Mouse (Mus musculus): Measurements from ENCODE around the gene M1ap. TPM values are rescaled to one million over a fixed set of nuclear protein-coding genes. Genes with fewer than 3 reads are reported as not detected.

The M1ap gene
- total RNA-seq, 1 experiment = 6.8 TPM

GRCm38 (mm10) chr6:83068221-83068620 is 121.5 kb downstream of the M1ap start:
- Histone ChIP-seq H3K9me3 (ENCODE audit: control insufficient read depth, insufficient read depth, low read depth, low read length) (no peaks in the 10 kb centered on the region), H3K36me3 (ENCODE audit: control insufficient read depth, insufficient read depth, low read length, poor library complexity, severe bottlenecking) (no peaks in the 10 kb centered on the region), H3K4me3 (ENCODE audit: insufficient read depth in 1 of 2, low read depth in 1 of 2, low read length in 2 of 2, poor library complexity in 1 of 2, severe bottlenecking in 1 of 2) (peak overlapping the region in 1 of 2 experiments; percentile 43; a peak in 2 of 4 replicates), H3K4me1 (ENCODE audit: control insufficient read depth in 2 of 2, insufficient read depth in 2 of 2, low read length in 2 of 2, poor library complexity in 1 of 2) (peaks cover 0 to 3% of the 10 kb centered on the region in 2 experiments; a peak in 1 of 4 replicates), H3K27ac (ENCODE audit: insufficient read depth, low read depth, low read length, poor library complexity, severe bottlenecking) (no peak overlapping the region), H3K9ac (ENCODE audit: insufficient read depth, low read depth, low read length, poor library complexity, severe bottlenecking) (no peak overlapping the region)
- 0 out of 2 replicates have a peak, but pooled peaks have one; percentile 32 for TF ChIP-seq ZNF384 (IDR thresholded peaks at IDR 0.05; ENCODE audit: low read depth, low read length)
- TF ChIP-seq ZC3H11A (IDR thresholded peaks at IDR 0.05; ENCODE audit: borderline replicate concordance, low read depth, low read length) = no peak
- TF ChIP-seq HCFC1 (IDR thresholded peaks at IDR 0.05; ENCODE audit: borderline replicate concordance, insufficient read depth, low read length) = no peak
- in situ Hi-C loops (cut with MboI; ENCODE audit: low sequenced_read_pairs in 2 of 2, unreplicated experiment in 2 of 2) = loop anchor here (25.0 kb wide), 2 partner anchors 644 to 1519 kb away; partner anchors contain the start of genes Cyp26b1 (in 1 of the 2) and Vax2 (in 1 of the 2)
- no peak for DNase-seq (ENCODE audit: low read depth, low spot score)

GRCm38 (mm10) chr6:83068706-83069487 is 122.2 kb downstream of the M1ap start:
- in situ Hi-C loops (cut with MboI; ENCODE audit: low sequenced_read_pairs in 2 of 2, unreplicated experiment in 2 of 2) = loop anchor here (25.0 kb wide), 2 partner anchors 643 to 1518 kb away; partner anchors contain the start of genes Cyp26b1 (in 1 of the 2) and Vax2 (in 1 of the 2)
- no peak overlapping the region for H3K27ac ChIP-seq (ENCODE audit: insufficient read depth, low read depth, low read length, poor library complexity, severe bottlenecking)
- peak overlapping the region; percentile 43 to 62 for H3K4me3 ChIP-seq (ENCODE audit: insufficient read depth in 1 of 2, low read depth in 1 of 2, low read length in 2 of 2, poor library complexity in 1 of 2, severe bottlenecking in 1 of 2)
- peaks cover 0 to 3% of the 10 kb centered on the region in 2 experiments; a peak in 1 of 4 replicates for H3K4me1 ChIP-seq (ENCODE audit: control insufficient read depth in 2 of 2, insufficient read depth in 2 of 2, low read length in 2 of 2, poor library complexity in 1 of 2)
- H3K36me3 ChIP-seq (ENCODE audit: control insufficient read depth, insufficient read depth, low read length, poor library complexity, severe bottlenecking) = no peaks in the 10 kb centered on the region
- no peak for DNase-seq (ENCODE audit: low read depth, low spot score)
- H3K9ac ChIP-seq (ENCODE audit: insufficient read depth, low read depth, low read length, poor library complexity, severe bottlenecking) = no peak overlapping the region
- H3K9me3 ChIP-seq (ENCODE audit: control insufficient read depth, insufficient read depth, low read depth, low read length) = no peaks in the 10 kb centered on the region
- TF ChIP-seq HCFC1 (IDR thresholded peaks at IDR 0.05; ENCODE audit: borderline replicate concordance, insufficient read depth, low read length) (no peak), ZC3H11A (IDR thresholded peaks at IDR 0.05; ENCODE audit: borderline replicate concordance, low read depth, low read length) (no peak), ZNF384 (IDR thresholded peaks at IDR 0.05; ENCODE audit: low read depth, low read length) (no peak), CHD2 (IDR thresholded peaks at IDR 0.05; ENCODE audit: low read depth, low read length) (no peak), MAFK (IDR thresholded peaks at IDR 0.05; ENCODE audit: insufficient read depth, low read depth, low read length) (no peak)

- DNase-seq (ENCODE audit: low read depth, low spot score) = no peak
- H3K9ac ChIP-seq (ENCODE audit: insufficient read depth, low read depth, low read length, poor library complexity, severe bottlenecking) = no peak overlapping the region
- TF ChIP-seq HCFC1 (IDR thresholded peaks at IDR 0.05; ENCODE audit: borderline replicate concordance, insufficient read depth, low read length) (no peak), ZNF384 (IDR thresholded peaks at IDR 0.05; ENCODE audit: low read depth, low read length) (no peak), MAFK (IDR thresholded peaks at IDR 0.05; ENCODE audit: insufficient read depth, low read depth, low read length) (no peak), CHD2 (IDR thresholded peaks at IDR 0.05; ENCODE audit: low read depth, low read length) (no peak), ZC3H11A (IDR thresholded peaks at IDR 0.05; ENCODE audit: borderline replicate concordance, low read depth, low read length) (no peak)
- H3K27ac ChIP-seq (ENCODE audit: insufficient read depth, low read depth, low read length, poor library complexity, severe bottlenecking) = no peak overlapping the region
- no peaks in the 10 kb centered on the region for H3K36me3 ChIP-seq (ENCODE audit: control insufficient read depth, insufficient read depth, low read length, poor library complexity, severe bottlenecking)
- peaks cover 0 to 3% of the 10 kb centered on the region in 2 experiments; a peak in 1 of 4 replicates for H3K4me1 ChIP-seq (ENCODE audit: control insufficient read depth in 2 of 2, insufficient read depth in 2 of 2, low read length in 2 of 2, poor library complexity in 1 of 2)
- no peaks in the 10 kb centered on the region for H3K9me3 ChIP-seq (ENCODE audit: control insufficient read depth, insufficient read depth, low read depth, low read length)
- peak overlapping the region; percentile 47 to 62 for H3K4me3 ChIP-seq (ENCODE audit: insufficient read depth in 1 of 2, low read depth in 1 of 2, low read length in 2 of 2, poor library complexity in 1 of 2, severe bottlenecking in 1 of 2)
- in situ Hi-C loops (cut with MboI; ENCODE audit: low sequenced_read_pairs in 2 of 2, unreplicated experiment in 2 of 2) = loop anchor here (5.0 to 25.0 kb wide), 3 partner anchors 643 to 1518 kb away; partner anchors contain the start of genes Vax2 (in 2 of the 2) and Cyp26b1 (in 1 of the 2)
Measured at GRCm38 (mm10) chr6:83069488-83070246, 123.0 kb downstream of the M1ap start.

- Histone ChIP-seq H3K27ac (ENCODE audit: insufficient read depth, low read depth, low read length, poor library complexity, severe bottlenecking) (no peak within 1 kb of the TSS), H3K36me3 (ENCODE audit: control insufficient read depth, insufficient read depth, low read length, poor library complexity, severe bottlenecking) (no peaks in the 10 kb centered on the region), H3K4me1 (ENCODE audit: control insufficient read depth in 2 of 2, insufficient read depth in 2 of 2, low read length in 2 of 2, poor library complexity in 1 of 2) (peaks cover 0 to 3% of the 10 kb centered on the region in 2 experiments; a peak in 1 of 4 replicates), H3K4me3 (ENCODE audit: insufficient read depth in 1 of 2, low read depth in 1 of 2, low read length in 2 of 2, poor library complexity in 1 of 2, severe bottlenecking in 1 of 2) (peak within 1 kb of the TSS; percentile 47 to 62), H3K9me3 (ENCODE audit: control insufficient read depth, insufficient read depth, low read depth, low read length) (no peaks in the 10 kb centered on the region), H3K9ac (ENCODE audit: insufficient read depth, low read depth, low read length, poor library complexity, severe bottlenecking) (no peak within 1 kb of the TSS)
- no peak for TF ChIP-seq HCFC1 (IDR thresholded peaks at IDR 0.05; ENCODE audit: borderline replicate concordance, insufficient read depth, low read length)
- no peak for TF ChIP-seq ZC3H11A (IDR thresholded peaks at IDR 0.05; ENCODE audit: borderline replicate concordance, low read depth, low read length)
- TF ChIP-seq MAFK (IDR thresholded peaks at IDR 0.05; ENCODE audit: insufficient read depth, low read depth, low read length) = no peak
- TF ChIP-seq ZNF384 (IDR thresholded peaks at IDR 0.05; ENCODE audit: low read depth, low read length) = no peak
- no peak for TF ChIP-seq CHD2 (IDR thresholded peaks at IDR 0.05; ENCODE audit: low read depth, low read length)
- no peak for DNase-seq (ENCODE audit: low read depth, low spot score)
- in situ Hi-C loops (cut with MboI; ENCODE audit: low sequenced_read_pairs in 2 of 2, unreplicated experiment in 2 of 2) = loop anchor here (5.0 to 25.0 kb wide), 3 partner anchors 642 to 1517 kb away; partner anchors contain the start of genes Vax2 (in 2 of the 2) and Cyp26b1 (in 1 of the 2)
Measured at GRCm38 (mm10) chr6:83070247-83070310, 123.4 kb downstream of the M1ap start, which contains the start of gene Tlx2. Gene Tlx2 (minus strand): TSS chr6:83070293.

All from ES-E14 (cell line).